Mouse (Mus musculus) thymus, adult 2 months (tissue): ENCODE measurements around the gene Cks2.

Source experiments
- CTCF ChIP-seq: fragments of 200-500 bp; IDR thresholded peaks from 2 replicates; pipeline ENCODE4 v1.5.1; 2012; ENCODE audit warnings: mild to moderate bottlenecking, control low read depth, low read length, moderate library complexity, borderline replicate concordance; ENCODE audit not compliant: control insufficient read depth, poor library complexity, insufficient read depth; ENCODE audit errors: extremely low read depth
- POLR2A ChIP-seq: fragments of 200-500 bp; IDR thresholded peaks from 2 replicates; pipeline ENCODE4 v1.6.1; 2012; ENCODE audit warnings: mild to moderate bottlenecking, low read length, control low read depth, moderate library complexity; ENCODE audit not compliant: control insufficient read depth, poor library complexity, insufficient read depth; ENCODE audit errors: extremely low read depth

GRCm38 (mm10) chr13:51617306-51617705 lies 27.7 kb upstream of the Cks2 start:
- TF ChIP-seq CTCF (no peak), POLR2A (no peak)
